Mouse (Mus musculus) kidney, embryonic 14.5 days (tissue): ENCODE measurements at regions not wholly inside any gene's neighbourhood (a gene's known extent, or its start where the extent isn't known, plus 50 kb on each side); places are given as distances from the start of the nearest gene placed in this dataset.
A peak's percentile ranks its signal among the peaks of the same experiment; 100 is the strongest.

Experiments used
- ATAC-seq: fragments of 200-750 bp; cut with Nextera tagmentation; 2 replicates; pipeline ENCODE4 v1.8.0; 2017; ENCODE audit warnings: moderate number of reproducible peaks, mild to moderate bottlenecking, moderate TSS enrichment, moderate library complexity; ENCODE audit not compliant: low FRiP score, low TSS enrichment
- H3K27ac ChIP-seq: fragments of 300-500 bp; sonication (generic); 2 replicates; pipeline ENCODE4 v1.5.1; 2014; ENCODE audit warnings: low read depth, mild to moderate bottlenecking, low read length, moderate library complexity, mixed read lengths
- H3K27me3 ChIP-seq: fragments of 300-500 bp; sonication (generic); 2 replicates; pipeline ENCODE4 v1.6.1; 2014; ENCODE audit warnings: mild to moderate bottlenecking, low read length; ENCODE audit not compliant: control insufficient read depth, insufficient read depth
- H3K36me3 ChIP-seq: fragments of 300-500 bp; sonication (generic); 2 replicates; pipeline ENCODE4 v1.6.1; 2014; ENCODE audit warnings: low read length, mixed read lengths; ENCODE audit not compliant: control insufficient read depth, insufficient read depth
- H3K4me1 ChIP-seq: fragments of 300-500 bp; sonication (generic); 2 replicates; pipeline ENCODE4 v1.6.1; 2014; ENCODE audit warnings: low read length, mixed read lengths; ENCODE audit not compliant: control insufficient read depth, insufficient read depth
- H3K4me2 ChIP-seq: fragments of 300-500 bp; sonication (generic); replicated peaks from 2 replicates; pipeline ENCODE4 v1.6.1; 2014; ENCODE audit warnings: low read depth, mild to moderate bottlenecking, low read length
- H3K4me3 ChIP-seq: fragments of 300-500 bp; sonication (generic); 2 replicates; pipeline ENCODE4 v1.5.1; 2014; ENCODE audit warnings: mild to moderate bottlenecking, low read length
- H3K9ac ChIP-seq: fragments of 300-500 bp; sonication (generic); 2 replicates; pipeline ENCODE4 v1.6.1; 2014; ENCODE audit warnings: low read depth, mild to moderate bottlenecking, low read length, moderate library complexity
- H3K9me3 ChIP-seq: fragments of 300-500 bp; sonication (generic); 2 replicates; pipeline ENCODE4 v1.6.1; 2016; ENCODE audit warnings: low read length; ENCODE audit not compliant: control insufficient read depth
- WGBS: fragments of 180-500 bp; shearing (Covaris S2); extraction: QIAGEN DNeasy Blood & Tissue Kit; methylation state at CpG from one replicate; pipeline ENCODE4 v1.1.7; 2014; 5-methylcytosine and 5-hydroxymethylcytosine counted together

DNA sequence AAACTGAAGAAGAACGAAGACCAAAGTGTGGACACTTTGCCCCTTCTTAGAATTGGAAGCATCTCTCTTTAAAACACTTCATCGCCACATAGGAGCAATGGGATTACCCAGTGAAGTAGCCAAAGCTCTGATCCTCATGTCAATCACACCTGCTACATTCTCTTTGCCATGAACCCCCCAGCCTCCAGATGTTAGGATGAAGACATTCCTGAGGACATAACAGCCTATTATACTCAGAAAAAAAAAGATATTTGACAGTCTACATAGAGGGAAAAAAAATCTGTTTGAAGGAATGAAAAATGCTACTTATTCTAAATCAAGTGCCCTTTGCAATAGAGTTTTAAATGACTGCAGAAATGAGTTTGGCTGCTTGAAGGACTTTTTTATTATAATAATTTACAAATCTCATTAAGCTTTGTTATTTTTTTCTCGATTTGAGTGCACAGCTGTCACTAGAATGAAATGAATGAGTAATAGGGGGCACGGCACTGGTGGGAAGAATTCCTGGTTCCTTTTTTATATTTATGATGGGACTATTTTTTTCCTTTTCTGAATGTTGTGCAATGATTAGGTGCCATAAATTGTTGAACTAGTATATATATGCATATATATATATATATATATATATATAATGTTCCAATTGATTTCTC lies 618.8 kb downstream of the Rapgef2 start:
- Histone ChIP-seq H3K4me1 (no peaks in the 10 kb centered on the region), H3K27me3 (no peaks in the 10 kb centered on the region), H3K4me2 (no peak overlapping the region), H3K9me3 (no peaks in the 10 kb centered on the region), H3K4me3 (no peak overlapping the region), H3K9ac (no peak overlapping the region), H3K27ac (no peak overlapping the region), H3K36me3 (no peaks in the 10 kb centered on the region)
- WGBS = 60% methylated on average over 4 of the region's 4 CpGs
- peak; percentile 68; the same call in 1 of the 2 replicates for ATAC-seq

DNA sequence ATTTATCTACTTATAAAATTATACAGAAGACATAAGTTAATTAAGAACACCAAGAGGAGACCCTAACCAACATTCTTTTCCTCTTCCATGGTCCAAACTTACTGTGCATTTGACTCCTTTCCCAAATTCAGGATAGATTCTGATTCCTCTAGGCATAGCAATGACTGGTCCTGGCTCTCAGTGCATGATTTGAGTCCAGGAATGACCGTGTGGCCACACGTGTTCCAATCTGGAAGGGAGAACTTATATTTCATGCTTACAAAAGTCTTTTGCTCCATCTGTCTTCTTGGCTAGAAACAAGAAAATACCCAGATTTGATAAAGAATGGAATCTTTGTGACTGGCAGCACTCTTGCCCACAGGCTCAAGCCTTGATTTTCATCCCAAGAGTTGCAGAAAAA lies 638.2 kb downstream of the Rapgef2 start:
- no peaks in the 10 kb centered on the region for H3K4me1 ChIP-seq
- 95% methylated on average over 2 of the region's 2 CpGs for WGBS
- no peaks in the 10 kb centered on the region for H3K9me3 ChIP-seq
- no peak overlapping the region for H3K9ac ChIP-seq
- H3K4me3 ChIP-seq = no peak overlapping the region
- H3K27me3 ChIP-seq = no peaks in the 10 kb centered on the region
- no peak overlapping the region for H3K27ac ChIP-seq
- no peak overlapping the region for H3K4me2 ChIP-seq
- H3K36me3 ChIP-seq = no peaks in the 10 kb centered on the region
- ATAC-seq = no peak

DNA sequence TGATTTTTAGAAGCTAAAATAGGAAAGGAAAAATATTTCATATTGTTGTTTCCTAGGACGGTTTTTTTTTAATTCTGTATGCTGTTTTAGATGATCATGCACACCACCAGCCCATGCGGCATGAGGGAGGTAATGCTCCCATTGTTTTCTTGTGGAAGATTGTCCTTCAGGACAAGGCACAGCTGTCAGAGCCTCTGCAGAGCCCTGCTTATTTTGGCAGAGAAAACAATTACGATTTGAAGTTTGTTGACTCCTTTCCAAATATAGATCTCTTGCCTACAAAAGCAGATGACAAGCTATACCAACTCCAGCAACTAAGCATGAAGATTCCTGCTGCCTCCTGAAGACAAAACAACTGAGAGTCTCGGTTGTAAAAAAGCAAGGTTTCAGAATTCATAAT lies 650.9 kb downstream of the Rapgef2 start:
- Histone ChIP-seq H3K27me3 (no peaks in the 10 kb centered on the region), H3K27ac (no peak overlapping the region), H3K4me2 (no peak overlapping the region), H3K4me3 (no peak overlapping the region), H3K9me3 (peaks cover 7% of the 10 kb centered on the region), H3K36me3 (no peaks in the 10 kb centered on the region), H3K9ac (no peak overlapping the region), H3K4me1 (no peaks in the 10 kb centered on the region)
- ATAC-seq = no peak
- 39% methylated on average over 4 of the region's 4 CpGs for WGBS

DNA sequence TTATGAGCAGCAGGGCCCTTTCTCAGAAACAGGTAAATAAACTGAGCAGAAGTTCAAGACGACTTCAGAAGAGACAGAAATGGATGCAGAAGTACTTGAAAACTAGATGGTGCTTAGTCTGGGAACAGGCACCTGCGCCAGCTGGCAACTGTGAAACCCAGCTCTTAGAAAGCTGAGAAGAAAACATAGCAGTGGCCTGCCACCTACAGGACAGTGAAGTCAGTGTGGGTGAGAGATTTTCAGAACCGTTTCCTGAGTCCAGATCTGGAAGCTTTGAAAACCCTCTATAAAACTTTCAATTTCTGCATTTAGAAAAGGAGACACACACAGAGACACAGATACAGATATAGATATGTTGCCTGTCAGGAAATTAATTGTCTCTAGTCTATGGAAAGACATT lies 667.4 kb downstream of the Rapgef2 start:
- no peak for ATAC-seq
- WGBS = 46% methylated on average over 3 of the region's 3 CpGs
- Histone ChIP-seq H3K27ac (no peak overlapping the region), H3K4me2 (no peak overlapping the region), H3K9me3 (no peaks in the 10 kb centered on the region), H3K27me3 (no peaks in the 10 kb centered on the region), H3K36me3 (no peaks in the 10 kb centered on the region), H3K4me3 (no peak overlapping the region), H3K9ac (no peak overlapping the region), H3K4me1 (no peaks in the 10 kb centered on the region)

DNA sequence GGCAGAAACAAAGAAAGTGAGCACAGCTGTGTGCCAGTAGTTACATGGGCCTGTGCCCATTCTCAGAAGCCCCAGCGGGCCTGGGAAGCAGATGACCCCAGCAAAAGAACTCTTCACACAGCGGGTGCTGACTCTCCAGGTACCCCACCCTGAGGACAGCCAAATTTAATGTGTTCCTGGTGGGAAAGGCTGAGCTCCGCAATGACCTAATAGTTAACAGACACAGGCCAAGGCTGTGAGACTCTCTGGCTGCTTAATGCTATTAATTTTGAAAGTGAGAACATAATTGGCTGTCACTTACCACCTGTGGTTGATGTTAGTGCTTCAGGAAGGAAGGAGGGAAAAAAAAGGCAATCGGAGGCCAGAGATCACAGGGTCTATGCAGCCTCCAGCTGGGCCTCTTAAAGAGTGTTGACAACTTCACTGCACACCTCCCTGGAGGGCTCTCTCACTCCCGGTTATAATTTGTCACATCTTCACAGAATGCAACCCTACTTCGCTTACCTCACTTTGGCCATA lies 691.5 kb downstream of the Rapgef2 start:
- Histone ChIP-seq H3K27ac (no peak overlapping the region), H3K36me3 (no peaks in the 10 kb centered on the region), H3K27me3 (no peaks in the 10 kb centered on the region), H3K4me3 (no peak overlapping the region), H3K9ac (no peak overlapping the region), H3K9me3 (no peaks in the 10 kb centered on the region), H3K4me2 (no peak overlapping the region), H3K4me1 (0 out of 2 replicates have a peak, but pooled peaks cover 5% of the 10 kb centered on the region)
- WGBS = 8% methylated on average over 6 of the region's 6 CpGs
- peak; percentile 92 for ATAC-seq

DNA sequence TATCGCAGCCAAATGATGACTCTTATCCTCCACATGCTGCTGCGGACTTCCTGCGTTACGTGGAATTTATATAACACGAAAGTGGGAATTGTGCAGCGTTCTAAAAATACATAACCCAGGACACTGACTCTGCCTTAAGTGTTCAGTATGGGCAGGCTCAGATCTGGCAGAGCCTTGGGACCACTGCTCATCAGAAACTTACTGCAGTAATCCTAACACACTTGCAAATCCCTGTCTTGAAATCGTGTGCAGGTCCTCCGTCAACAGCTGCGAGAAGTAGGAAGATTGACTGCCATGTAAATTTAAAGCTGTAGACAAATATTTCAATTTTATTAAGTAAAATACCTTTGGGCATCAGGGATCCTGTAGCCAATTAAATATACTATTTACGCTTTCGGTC lies 692.0 kb downstream of the Rapgef2 start:
- ATAC-seq = peak; percentile 23; the same call in 1 of the 2 replicates
- 0 out of 2 replicates have a peak, but pooled peaks cover 5% of the 10 kb centered on the region for H3K4me1 ChIP-seq
- H3K4me3 ChIP-seq = no peak overlapping the region
- WGBS = 62% methylated on average over 11 of the region's 11 CpGs
- no peak overlapping the region; the same call in 1 of the 2 replicates for H3K4me2 ChIP-seq
- no peak overlapping the region for H3K27ac ChIP-seq
- no peaks in the 10 kb centered on the region for H3K27me3 ChIP-seq
- H3K9ac ChIP-seq = no peak overlapping the region
- H3K9me3 ChIP-seq = no peaks in the 10 kb centered on the region
- H3K36me3 ChIP-seq = no peaks in the 10 kb centered on the region

DNA sequence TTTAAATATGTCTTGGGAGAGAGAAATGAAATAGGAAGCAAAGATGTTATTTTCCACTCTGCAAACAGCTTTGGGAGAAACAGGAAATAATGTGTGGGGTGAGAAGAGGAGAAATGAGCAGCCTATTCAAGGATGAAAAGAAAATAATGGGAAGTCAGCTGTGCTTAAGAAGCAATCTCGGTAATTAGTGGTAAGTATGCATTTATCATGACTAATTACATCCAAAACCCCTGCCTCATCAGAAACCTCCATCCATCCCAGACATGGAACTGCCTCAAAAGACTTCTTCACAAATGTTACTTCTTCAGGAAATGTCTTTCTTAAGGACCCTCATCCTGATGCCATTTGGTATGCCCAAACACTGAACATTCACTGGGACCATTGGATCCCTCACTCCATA lies 699.7 kb downstream of the Rapgef2 start:
- H3K9ac ChIP-seq = no peak overlapping the region
- H3K9me3 ChIP-seq = no peaks in the 10 kb centered on the region
- no peak for ATAC-seq
- H3K4me2 ChIP-seq = no peak overlapping the region
- no peaks in the 10 kb centered on the region for H3K27me3 ChIP-seq
- H3K27ac ChIP-seq = no peak overlapping the region
- no peak overlapping the region for H3K4me3 ChIP-seq
- no peaks in the 10 kb centered on the region for H3K36me3 ChIP-seq
- no peaks in the 10 kb centered on the region for H3K4me1 ChIP-seq
- 71% methylated on average over 1 of the region's 1 CpGs for WGBS

DNA sequence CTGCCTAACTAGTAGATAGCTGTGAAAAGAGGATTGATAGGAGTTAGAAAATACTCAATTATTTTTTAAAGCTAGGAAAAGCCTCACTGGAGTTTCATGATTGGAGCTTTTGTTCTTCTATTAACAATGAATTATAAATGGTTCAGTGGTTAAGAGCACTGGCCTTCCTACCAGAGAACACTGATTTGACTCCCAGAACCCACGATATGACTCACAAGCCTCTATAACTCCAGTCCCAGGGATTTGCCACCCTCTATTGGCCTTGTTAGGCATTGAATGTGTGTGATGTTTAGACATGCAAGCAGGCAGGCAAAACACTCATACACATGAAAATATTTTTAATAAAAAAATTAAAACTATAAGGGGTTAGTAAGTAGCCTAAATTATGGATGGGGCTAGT lies 704.4 kb downstream of the Rapgef2 start:
- H3K9ac ChIP-seq = no peak overlapping the region
- no peak overlapping the region for H3K27ac ChIP-seq
- H3K27me3 ChIP-seq = no peaks in the 10 kb centered on the region
- 0 out of 2 replicates have a peak, but pooled peaks have one; percentile 64 for ATAC-seq
- WGBS = 35% methylated on average over 1 of the region's 1 CpGs
- H3K9me3 ChIP-seq = no peaks in the 10 kb centered on the region
- H3K4me3 ChIP-seq = no peak overlapping the region
- no peaks in the 10 kb centered on the region for H3K36me3 ChIP-seq
- H3K4me2 ChIP-seq = no peak overlapping the region
- no peaks in the 10 kb centered on the region for H3K4me1 ChIP-seq

DNA sequence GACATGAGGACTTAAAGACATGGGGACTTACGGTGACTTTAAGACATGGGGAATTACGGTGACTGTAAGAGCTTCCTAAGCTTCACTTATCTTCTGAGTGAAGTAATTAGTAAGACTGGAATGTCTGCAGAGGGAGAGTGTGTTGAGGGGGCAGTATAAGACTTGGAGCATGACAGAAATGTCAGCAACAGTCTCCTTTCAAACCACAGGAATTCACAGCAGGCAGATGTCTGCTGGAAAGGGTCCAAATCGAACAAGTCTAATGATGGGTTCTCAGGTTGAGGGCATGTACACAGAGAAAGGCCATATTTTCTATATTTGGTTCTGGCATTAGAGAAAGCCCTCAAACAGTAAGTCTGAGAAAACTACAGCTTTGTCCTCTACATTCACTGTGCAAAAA lies 705.2 kb downstream of the Rapgef2 start:
- Histone ChIP-seq H3K27ac (no peak overlapping the region), H3K4me1 (no peaks in the 10 kb centered on the region), H3K27me3 (no peaks in the 10 kb centered on the region), H3K4me3 (no peak overlapping the region), H3K9ac (no peak overlapping the region), H3K4me2 (no peak overlapping the region), H3K9me3 (no peaks in the 10 kb centered on the region), H3K36me3 (no peaks in the 10 kb centered on the region)
- 69% methylated on average over 3 of the region's 3 CpGs for WGBS
- ATAC-seq = peak; percentile 72
